Mouse (Mus musculus): ENCODE data around the gene Gtf3a.

DNA sequence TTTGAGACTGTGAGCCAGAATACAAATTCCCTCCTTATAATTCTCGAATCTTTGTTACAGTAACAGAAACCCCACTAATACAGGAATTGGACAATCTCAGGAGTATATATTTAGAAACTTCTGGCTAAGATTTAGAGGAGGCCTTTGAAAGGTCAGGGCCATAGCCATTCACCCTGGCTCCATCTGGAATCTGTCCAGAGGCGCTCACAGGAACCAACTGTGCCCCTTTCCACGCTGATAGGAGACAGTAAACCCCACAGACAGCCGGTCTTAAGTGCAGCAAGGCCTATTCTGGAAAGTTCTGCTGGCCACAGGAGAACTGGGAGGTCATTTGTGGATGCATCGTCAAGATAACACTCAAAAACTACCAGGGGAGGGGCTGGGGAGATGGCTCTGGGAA lies 40.6 kb downstream of the Gtf3a start:
- TF ChIP-seq POLR2A (IDR thresholded peaks at IDR 0.05; ENCODE audit: control insufficient read depth, low read depth, low read length): no peak
- TF ChIP-seq CTCF (IDR thresholded peaks at IDR 0.05; ENCODE audit: control insufficient read depth, insufficient read depth, insufficient replicate concordance, low read depth, low read length): no peak

Data from testis, adult 2 months (tissue).